Mouse (Mus musculus) stomach, embryonic 16.5 days (tissue): ENCODE results near the gene Erg. TPM values are rescaled to one million over a fixed set of nuclear protein-coding genes. Genes with fewer than 3 reads are reported as not detected.

ENCODE experiments used
- ATAC-seq: fragments of 200-750 bp; cut with Nextera tagmentation; 2 replicates; pipeline ENCODE4 v1.8.0; 2017; ENCODE audit warnings: moderate number of reproducible peaks, moderate TSS enrichment; ENCODE audit not compliant: insufficient read depth, low FRiP score
- H3K27ac ChIP-seq: fragments of 300-500 bp; sonication (generic); 2 replicates; pipeline ENCODE4 v1.5.1; 2014; ENCODE audit warnings: low read length
- H3K27me3 ChIP-seq: fragments of 300-500 bp; sonication (generic); 2 replicates; pipeline ENCODE4 v1.6.1; 2014; ENCODE audit warnings: low read length, control low read depth, mixed read lengths; ENCODE audit not compliant: control insufficient read depth, insufficient read depth
- H3K36me3 ChIP-seq: fragments of 300-500 bp; sonication (generic); 2 replicates; pipeline ENCODE4 v1.6.1; 2014; ENCODE audit warnings: low read length; ENCODE audit not compliant: control insufficient read depth, insufficient read depth
- H3K4me1 ChIP-seq: fragments of 300-500 bp; sonication (generic); 2 replicates; pipeline ENCODE4 v1.6.1; 2014; ENCODE audit warnings: low read length, control low read depth, mixed read lengths; ENCODE audit not compliant: control insufficient read depth, insufficient read depth
- H3K4me2 ChIP-seq: fragments of 300-500 bp; sonication (generic); 2 replicates; pipeline ENCODE4 v1.6.1; 2014; ENCODE audit warnings: low read depth, low read length, mixed read lengths
- H3K4me3 ChIP-seq: fragments of 300-500 bp; sonication (generic); replicated peaks from 2 replicates; pipeline ENCODE4 v1.5.1; 2014; ENCODE audit warnings: mild to moderate bottlenecking, low read length
- H3K9ac ChIP-seq: fragments of 300-500 bp; sonication (generic); 2 replicates; pipeline ENCODE4 v1.6.1; 2014; ENCODE audit warnings: low read length
- H3K9me3 ChIP-seq: fragments of 300-500 bp; sonication (generic); replicated peaks from 2 replicates; pipeline ENCODE4 v1.6.1; 2016; ENCODE audit warnings: low read length, control low read depth; ENCODE audit not compliant: control insufficient read depth
- WGBS: fragments of 180-500 bp; shearing (Covaris S2); extraction: QIAGEN DNeasy Blood & Tissue Kit; methylation state at CpG from one replicate; pipeline ENCODE4 v1.1.7; 2014; 5-methylcytosine and 5-hydroxymethylcytosine counted together
- polyA plus RNA-seq: library from polyadenylated mRNA; unstranded; fragments of >200 nt; fragmentation: Nextera tagmentation; extraction: Ambion mirVana; gene quantifications from 2 replicates; pipeline ENCODE4 v1.2.1, GENCODE M21; 2015

Erg gene
- polyA plus RNA-seq, 1 experiment from 2014 or later = 4.5 TPM

- Histone ChIP-seq H3K4me3 (no peak overlapping the region), H3K4me2 (no peak overlapping the region), H3K9me3 (no peaks in the 10 kb centered on the region), H3K27ac (no peak overlapping the region), H3K36me3 (no peaks in the 10 kb centered on the region), H3K4me1 (no peaks in the 10 kb centered on the region), H3K9ac (no peak overlapping the region), H3K27me3 (no peaks in the 10 kb centered on the region)
- no peak for ATAC-seq
- 54% methylated on average over 2 of the region's 2 CpGs for WGBS
Observed at GRCm38 (mm10) chr16:95506051-95506450, 80.3 kb downstream of the Erg start.

DNA sequence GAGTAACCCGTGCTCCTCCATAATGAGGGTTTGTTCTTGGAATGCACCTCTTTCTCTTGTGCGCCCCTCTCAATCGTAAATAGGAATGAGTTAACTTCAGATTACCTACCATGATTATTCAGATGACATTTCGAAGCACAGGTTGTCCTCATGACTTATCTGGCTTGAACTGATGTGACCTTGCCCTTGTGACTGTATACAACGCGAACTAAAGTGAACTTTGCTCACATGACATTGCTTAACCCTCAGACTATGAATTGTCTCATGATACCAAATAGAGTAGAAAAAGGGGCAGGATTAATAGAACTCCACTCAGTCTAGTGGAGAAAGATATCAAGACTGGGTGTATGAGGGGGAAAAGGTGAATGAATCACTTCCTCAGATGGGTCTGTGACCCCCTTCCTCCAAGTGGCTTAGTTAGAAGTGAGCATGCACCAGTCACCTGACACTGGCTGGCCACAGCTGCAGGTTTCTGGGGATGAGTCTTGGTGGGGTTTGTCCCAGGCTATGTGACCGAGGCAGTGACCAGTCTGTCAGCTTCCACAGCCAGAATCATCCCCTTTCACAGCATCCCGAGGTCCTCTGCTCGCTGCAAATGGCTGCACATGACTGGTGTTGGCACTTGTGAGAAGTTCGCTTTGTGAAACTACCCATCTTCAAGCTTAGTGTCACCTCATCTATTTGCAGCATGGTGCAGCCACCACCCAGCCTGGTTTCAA lies 89.7 kb downstream of the Erg start:
- H3K27me3 ChIP-seq = no peaks in the 10 kb centered on the region
- no peak overlapping the region for H3K27ac ChIP-seq
- H3K4me3 ChIP-seq = no peak overlapping the region
- 87% methylated on average over 10 of the region's 10 CpGs for WGBS
- no peaks in the 10 kb centered on the region for H3K36me3 ChIP-seq
- no peaks in the 10 kb centered on the region for H3K4me1 ChIP-seq
- no peak overlapping the region for H3K9ac ChIP-seq
- H3K9me3 ChIP-seq = no peaks in the 10 kb centered on the region
- H3K4me2 ChIP-seq = no peak overlapping the region
- no peak for ATAC-seq

DNA sequence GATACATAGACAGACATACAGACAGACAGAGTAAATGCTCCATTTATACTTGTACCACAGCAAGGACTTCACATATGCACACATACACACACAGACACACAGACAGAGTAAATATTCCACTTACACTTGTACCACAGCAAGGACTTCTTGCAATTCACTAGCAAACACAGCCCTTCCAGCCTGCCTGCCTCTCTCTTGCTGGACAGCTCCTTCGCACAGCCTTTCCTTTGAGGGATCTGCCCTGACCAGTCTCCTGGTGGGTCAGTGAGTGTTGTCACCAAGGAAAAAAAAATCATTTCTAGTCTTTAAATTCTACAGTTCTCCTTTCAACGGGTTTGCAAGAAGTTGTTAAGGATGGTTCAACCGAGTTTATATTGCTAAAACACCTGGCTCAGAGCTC lies 92.3 kb downstream of the Erg start:
- no peak for ATAC-seq
- H3K27ac ChIP-seq = no peak overlapping the region
- 43% methylated on average over 3 of the region's 3 CpGs for WGBS
- no peak overlapping the region for H3K9ac ChIP-seq
- H3K36me3 ChIP-seq = no peaks in the 10 kb centered on the region
- no peak overlapping the region for H3K4me3 ChIP-seq
- H3K27me3 ChIP-seq = no peaks in the 10 kb centered on the region
- no peaks in the 10 kb centered on the region for H3K9me3 ChIP-seq
- no peaks in the 10 kb centered on the region for H3K4me1 ChIP-seq
- no peak overlapping the region for H3K4me2 ChIP-seq

DNA sequence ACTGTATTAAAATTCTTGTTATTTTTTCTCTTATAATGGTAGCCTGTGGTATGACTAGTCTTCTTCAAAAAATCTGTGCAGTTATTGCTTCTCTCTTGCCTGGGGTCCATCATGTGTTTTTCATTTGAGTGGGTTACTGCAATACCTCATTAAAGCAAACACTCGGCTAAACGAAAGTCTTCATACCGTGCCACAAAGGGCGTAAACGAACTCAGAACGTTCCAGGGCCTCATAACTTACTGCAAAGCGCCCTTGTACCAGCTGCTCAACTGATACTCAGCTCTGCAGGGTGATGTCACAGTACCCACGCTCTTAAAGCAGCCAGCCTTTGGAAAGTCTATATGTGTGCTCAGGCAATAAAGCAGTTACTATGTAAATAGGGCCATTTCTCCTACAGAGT lies 93.1 kb downstream of the Erg start:
- WGBS = 75% methylated on average over 8 of the region's 8 CpGs
- no peak overlapping the region for H3K4me3 ChIP-seq
- no peak overlapping the region for H3K4me2 ChIP-seq
- no peaks in the 10 kb centered on the region for H3K9me3 ChIP-seq
- no peaks in the 10 kb centered on the region for H3K36me3 ChIP-seq
- no peaks in the 10 kb centered on the region for H3K4me1 ChIP-seq
- no peaks in the 10 kb centered on the region for H3K27me3 ChIP-seq
- no peak overlapping the region for H3K9ac ChIP-seq
- H3K27ac ChIP-seq = no peak overlapping the region
- no peak for ATAC-seq

- H3K4me1 ChIP-seq = no peaks in the 10 kb centered on the region
- H3K9ac ChIP-seq = no peak overlapping the region
- H3K36me3 ChIP-seq = no peaks in the 10 kb centered on the region
- H3K4me3 ChIP-seq = no peak overlapping the region
- WGBS = 86% methylated on average over 7 of the region's 7 CpGs
- no peak for ATAC-seq
- H3K27me3 ChIP-seq = no peaks in the 10 kb centered on the region
- no peak overlapping the region for H3K4me2 ChIP-seq
- H3K9me3 ChIP-seq = no peaks in the 10 kb centered on the region
- no peak overlapping the region for H3K27ac ChIP-seq
Observed at GRCm38 (mm10) chr16:95492146-95492545, 94.2 kb downstream of the Erg start.

GRCm38 (mm10) chr16:95490386-95490785 lies 96.0 kb downstream of the Erg start:
- no peaks in the 10 kb centered on the region for H3K9me3 ChIP-seq
- ATAC-seq = no peak
- H3K27me3 ChIP-seq = no peaks in the 10 kb centered on the region
- no peaks in the 10 kb centered on the region for H3K36me3 ChIP-seq
- H3K4me1 ChIP-seq = no peaks in the 10 kb centered on the region
- no peak overlapping the region for H3K4me2 ChIP-seq
- no peak overlapping the region for H3K4me3 ChIP-seq
- 78% methylated on average over 5 of the region's 5 CpGs for WGBS
- H3K27ac ChIP-seq = no peak overlapping the region
- no peak overlapping the region for H3K9ac ChIP-seq

DNA sequence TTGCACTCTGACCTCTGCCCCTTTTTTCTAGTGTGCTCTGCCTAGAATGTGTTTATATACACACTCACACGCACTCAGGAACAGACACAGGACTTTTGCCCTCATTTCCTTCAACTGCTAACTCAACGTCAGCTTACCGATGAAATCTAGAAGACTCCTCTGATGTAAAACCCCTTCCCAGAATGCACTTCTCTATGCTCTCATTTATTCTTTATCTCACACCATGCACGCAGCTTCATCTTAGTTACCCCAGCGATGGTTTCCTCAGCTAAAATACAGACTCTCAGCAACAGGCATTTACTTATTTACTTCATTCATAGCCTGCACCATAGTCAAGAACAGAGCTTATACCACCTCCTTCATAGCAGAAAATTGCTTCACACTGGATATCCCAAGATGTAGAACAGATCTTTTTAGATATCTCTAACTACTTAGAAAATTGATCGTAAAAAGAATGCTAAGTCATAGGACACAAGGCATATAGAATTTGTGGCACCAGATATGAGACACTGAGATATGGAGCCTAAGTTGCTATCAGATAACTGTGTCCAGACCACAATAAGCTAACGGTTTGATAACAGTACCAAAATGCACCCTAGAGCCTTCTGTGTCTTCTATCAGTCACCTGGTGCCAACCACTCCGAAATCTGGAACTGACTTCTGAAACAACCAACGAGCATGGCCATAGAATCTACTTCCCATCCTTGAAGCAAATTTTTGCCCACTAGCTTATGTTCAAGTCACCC lies 98.6 kb downstream of the Erg start:
- no peak overlapping the region for H3K9ac ChIP-seq
- no peak for ATAC-seq
- no peaks in the 10 kb centered on the region for H3K27me3 ChIP-seq
- H3K4me3 ChIP-seq = no peak overlapping the region
- H3K27ac ChIP-seq = no peak overlapping the region
- no peaks in the 10 kb centered on the region for H3K9me3 ChIP-seq
- no peak overlapping the region for H3K4me2 ChIP-seq
- no peaks in the 10 kb centered on the region for H3K4me1 ChIP-seq
- no peaks in the 10 kb centered on the region for H3K36me3 ChIP-seq
- 62% methylated on average over 9 of the region's 9 CpGs for WGBS

- ATAC-seq = no peak
- 80% methylated on average over 13 of the region's 13 CpGs for WGBS
- Histone ChIP-seq H3K4me3 (no peak overlapping the region), H3K27ac (no peak overlapping the region), H3K4me1 (no peaks in the 10 kb centered on the region), H3K4me2 (no peak overlapping the region), H3K27me3 (no peaks in the 10 kb centered on the region), H3K36me3 (no peaks in the 10 kb centered on the region), H3K9me3 (no peaks in the 10 kb centered on the region), H3K9ac (no peak overlapping the region)
Observed at GRCm38 (mm10) chr16:95481176-95481575, 105.2 kb downstream of the Erg start.

DNA sequence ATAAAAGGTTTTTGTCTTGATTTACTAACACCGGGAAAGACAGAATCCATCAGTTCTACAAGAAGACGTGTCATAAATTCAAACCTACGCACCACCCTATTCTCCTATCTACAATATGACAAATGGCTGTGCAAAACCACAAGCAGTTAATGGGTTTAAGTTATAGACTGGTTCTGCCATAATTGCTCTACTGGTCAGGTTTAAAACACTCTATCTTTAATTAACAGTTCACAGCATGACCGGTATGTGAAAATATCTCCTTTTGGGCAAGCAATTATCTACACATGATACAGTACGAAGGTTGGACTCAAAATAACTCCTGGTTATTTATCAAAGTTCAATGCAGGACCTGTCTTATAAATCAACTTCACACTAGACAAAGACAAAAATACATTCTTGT lies 107.8 kb downstream of the Erg start:
- Histone ChIP-seq H3K27me3 (no peaks in the 10 kb centered on the region), H3K36me3 (no peaks in the 10 kb centered on the region), H3K4me3 (no peak overlapping the region), H3K9ac (no peak overlapping the region), H3K4me1 (no peaks in the 10 kb centered on the region), H3K27ac (no peak overlapping the region), H3K9me3 (no peaks in the 10 kb centered on the region), H3K4me2 (no peak overlapping the region)
- 73% methylated on average over 5 of the region's 5 CpGs for WGBS
- ATAC-seq = no peak
